18 mouse cellular contexts compared by ENCODE assay signal in genomic region chr19:36511305-36511704, GRCm38 (mm10). TPM values are rescaled to one million over a fixed set of nuclear protein-coding genes. Genes with fewer than 3 reads are reported as not detected.
DNase-seq lines count a peak whose midpoint lies in the region; ATAC-seq lines count a peak whose summit lies in the region.
"Had no signal": no experiment of that assay in that cellular context is flagged by ENCODE, and none has a peak within 500 bp of the region (broad histone marks: within the 10 kb centered on the region; RNA-seq: fewer than 3 reads in every experiment).

No protein-coding gene starts in this region.

- no peak overlapping the region for H3K27ac ChIP-seq in liver, embryonic 11.5 days (ENCODE audit: low read depth, low read length)
- H3K27ac ChIP-seq in liver, embryonic 16.5 days (ENCODE audit: low read length) = no peak overlapping the region
- H3K27ac ChIP-seq: embryonic facial prominence, embryonic 12.5 days; heart, adult 2 months; hindbrain, embryonic 10.5 days; hindbrain, embryonic 14.5 days had no signal

- H3K4me1 ChIP-seq in liver, embryonic 11.5 days (replicated peaks; ENCODE audit: control insufficient read depth, insufficient read depth, low read length) = 0 out of 2 replicates have a peak, but pooled peaks cover 2% of the 10 kb centered on the region
- H3K4me1 ChIP-seq in liver, embryonic 16.5 days (ENCODE audit: control insufficient read depth, low read depth, low read length) = peaks cover 8% of the 10 kb centered on the region
- H3K4me1 ChIP-seq: embryonic facial prominence, embryonic 12.5 days; heart, embryonic 12.5 days; hindbrain, embryonic 10.5 days had no signal

- WGBS in liver, embryonic 11.5 days = 61% methylated on average over 1 of the region's 1 CpGs
- WGBS in liver, embryonic 16.5 days (ENCODE audit: insufficient replicate concordance) = 32% methylated on average over 1 of the region's 1 CpGs

- peak; percentile 53; the same call in 1 of the 2 replicates for ATAC-seq in liver, embryonic 11.5 days (replicated peaks; ENCODE audit: low FRiP score)
- peak; percentile 61 for ATAC-seq in liver, embryonic 16.5 days (ENCODE audit: low read depth)
- ATAC-seq: CD4-positive, CD25-positive, alpha-beta regulatory T cell, adult 4 months; forebrain, embryonic 16.5 days had no signal

- no peak for DNase-seq in liver, embryonic 11.5 days (ENCODE audit: low spot score)
- DNase-seq in liver = no peak
- peak; percentile 29 for DNase-seq in c-Kit-positive CD71-positive TER-119-positive erythroid progenitor cells, embryonic 14.5 days (ENCODE audit: low spot score)
- no peak for DNase-seq in lung, postnatal 25 days (ENCODE audit: low spot score)
- no peak for DNase-seq in embryo, embryonic 10 days (ENCODE audit: low spot score)
- no peak for DNase-seq in right cerebral cortex, postnatal 25 days
- DNase-seq: adrenal gland, postnatal 14 days; cerebellum, adult 2 months; cerebellum, postnatal 10 days; gastrocnemius, postnatal 14 days; heart, adult 2 months had no signal

- no peaks in the 10 kb centered on the region for H3K36me3 ChIP-seq in liver, embryonic 11.5 days (ENCODE audit: control insufficient read depth, insufficient read depth, low read length)
- H3K36me3 ChIP-seq in liver, embryonic 16.5 days (ENCODE audit: control insufficient read depth, insufficient read depth) = no peaks in the 10 kb centered on the region
- H3K36me3 ChIP-seq: embryonic facial prominence, embryonic 12.5 days; heart, embryonic 12.5 days; hindbrain, embryonic 10.5 days had no signal

- no peak overlapping the region for H3K4me2 ChIP-seq in liver, embryonic 11.5 days
- 0 out of 2 replicates have a peak overlapping the region, but pooled peaks have one; percentile 9 for H3K4me2 ChIP-seq in liver, embryonic 16.5 days (ENCODE audit: low read depth, low read length)
- H3K4me2 ChIP-seq: embryonic facial prominence, embryonic 12.5 days; heart, embryonic 12.5 days; hindbrain, embryonic 14.5 days had no signal

- no peak overlapping the region for H3K4me3 ChIP-seq in liver, embryonic 11.5 days (ENCODE audit: low read depth, low read length)
- H3K4me3 ChIP-seq in liver, embryonic 16.5 days (ENCODE audit: low read depth, low read length) = no peak overlapping the region
- H3K4me3 ChIP-seq: embryonic facial prominence, embryonic 12.5 days; heart, adult 2 months; heart, embryonic 12.5 days; hindbrain, embryonic 10.5 days had no signal

- H3K27me3 ChIP-seq in liver, embryonic 11.5 days (replicated peaks; ENCODE audit: control insufficient read depth, insufficient read depth, low read length) = no peaks in the 10 kb centered on the region
- H3K27me3 ChIP-seq in liver, embryonic 16.5 days (ENCODE audit: control insufficient read depth, insufficient read depth, low read depth, low read length) = no peaks in the 10 kb centered on the region
- H3K27me3 ChIP-seq: embryonic facial prominence, embryonic 12.5 days; heart, embryonic 12.5 days had no signal

- H3K9me3 ChIP-seq in liver, embryonic 11.5 days (ENCODE audit: control insufficient read depth, low read length) = no peaks in the 10 kb centered on the region
- H3K9me3 ChIP-seq in liver, embryonic 16.5 days (replicated peaks; ENCODE audit: control insufficient read depth, low read length) = no peaks in the 10 kb centered on the region
- H3K9me3 ChIP-seq: embryonic facial prominence, embryonic 12.5 days; heart, embryonic 12.5 days; hindbrain, embryonic 10.5 days had no signal

- H3K9ac ChIP-seq in liver, embryonic 11.5 days (ENCODE audit: low read depth, low read length) = no peak overlapping the region
- no peak overlapping the region for H3K9ac ChIP-seq in liver, embryonic 16.5 days (ENCODE audit: low read depth, low read length)
- H3K9ac ChIP-seq: embryonic facial prominence, embryonic 12.5 days; heart, embryonic 12.5 days; hindbrain, embryonic 14.5 days had no signal

RNA-seq across cellular contexts. Expression of gene Hectd2, which starts 43.1 kb away (rescaled TPM):
- polyA plus RNA-seq in liver, embryonic 11.5 days (2014; fragmentation: Nextera tagmentation; extraction: Ambion mirVana) = 1.3 TPM in 2 replicates
- 0.43 and 0.48 TPM in 2 replicates for polyA plus RNA-seq in liver, embryonic 16.5 days (2015; fragmentation: Nextera tagmentation; extraction: Ambion mirVana)
